Mouse (Mus musculus) liver, adult 2 months (tissue): Measurements from ENCODE around the gene Pik3r2.

Experiments
- CTCF ChIP-seq: fragments of 200-500 bp; IDR thresholded peaks from 2 replicates; pipeline ENCODE4 v1.5.1; 2011; ENCODE audit warnings: low read depth, low read length, control low read depth
- POLR2A ChIP-seq: fragments of 200-500 bp; IDR thresholded peaks from 2 replicates; pipeline ENCODE4 v1.6.1; 2011; ENCODE audit warnings: low read length, control low read depth; ENCODE audit not compliant: insufficient read depth; ENCODE audit errors: extremely low read depth

DNA sequence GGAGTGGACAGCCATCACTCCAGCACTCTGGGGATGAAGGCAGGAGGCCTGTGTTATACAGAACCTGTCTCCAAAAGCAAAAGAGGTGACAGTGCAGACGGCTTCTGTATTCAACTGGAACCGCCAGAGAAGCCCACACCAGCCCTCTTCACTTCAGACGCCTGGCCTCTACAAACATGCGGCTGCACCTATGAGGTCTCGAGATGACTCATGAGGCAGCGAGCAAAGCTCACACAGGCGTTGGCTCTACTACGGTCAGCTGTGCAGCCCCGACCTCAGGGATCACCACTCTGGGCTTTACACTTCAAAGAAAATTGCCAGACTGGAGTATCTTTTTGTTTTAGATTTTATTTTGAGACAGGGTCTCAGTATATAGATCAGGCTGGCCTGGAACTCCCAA is 3.6 kb downstream of the Pik3r2 start:
- TF ChIP-seq CTCF (no peak), POLR2A (no peak)
